Mouse (Mus musculus): ENCODE data around the gene Lig1. TPM values are rescaled to one million over a fixed set of nuclear protein-coding genes. Genes with fewer than 3 reads are reported as not detected.

Lig1 gene
- total and polyA plus RNA-seq, 3 experiments, result 42.0 to 163 (median 82.4) TPM

GRCm38 (mm10) chr7:13295256-13295655 lies 18.2 kb downstream of the Lig1 start:
- Histone ChIP-seq H3K27me3 (replicated peaks) (no peaks in the 10 kb centered on the region), H3K4me2 (ENCODE audit: insufficient read depth, low read depth, poor library complexity, severe bottlenecking) (no peak overlapping the region), H3K27ac (ENCODE audit: insufficient read depth, low read depth) (no peak overlapping the region), H3K36me3 (replicated peaks in 1 of 2; ENCODE audit: control insufficient read depth in 1 of 2, insufficient read depth in 1 of 2, low read length in 1 of 2) (peaks cover 90 to 98% of the 10 kb centered on the region in 2 experiments), H3K9ac (ENCODE audit: insufficient read depth, low read depth) (no peak overlapping the region), H3K4me1 (ENCODE audit: control insufficient read depth in 1 of 2, insufficient read depth in 2 of 2) (no peaks in the 10 kb centered on the region), H3K79me2 (replicated peaks; ENCODE audit: control insufficient read depth, extremely low read depth, insufficient read depth, poor library complexity, severe bottlenecking) (no peaks in the 10 kb centered on the region), H3K9me3 (replicated peaks; ENCODE audit: low read length) (no peaks in the 10 kb centered on the region), H3K4me3 (replicated peaks in 1 of 3; ENCODE audit: low read depth in 2 of 3, low read length in 2 of 3, poor library complexity in 1 of 3) (no peak overlapping the region)
- DNase-seq (ENCODE audit: extremely low read depth), result no peak
- in situ Hi-C loops (cut with MboI; ENCODE audit: low pct_ligation_motif_present, low pct_unique_long_range_greater_than_20kb, low sequenced_read_pairs), result loop anchor here (25.0 kb wide), 1 partner anchor 233 kb away; the partner anchor contains the start of gene Mzf1
- dilution Hi-C loops (cut with MboI; ENCODE audit: extremely low pct_ligation_motif_present, extremely low pct_unique_long_range_greater_than_20kb, low sequenced_read_pairs), result no loop called here
- TF ChIP-seq MXI1 (IDR thresholded peaks at IDR 0.05; ENCODE audit: low read depth, low read length) (no peak), ZMIZ1 (IDR thresholded peaks at IDR 0.05; ENCODE audit: low read depth, low read length) (no peak), PAX5 (IDR thresholded peaks at IDR 0.05; ENCODE audit: low read length) (no peak), ZNF384 (IDR thresholded peaks at IDR 0.05; ENCODE audit: low read depth, low read length) (no peak), RAD21 (IDR thresholded peaks at IDR 0.05; ENCODE audit: low read depth, low read length) (no peak), JUN (IDR thresholded peaks at IDR 0.05; ENCODE audit: insufficient read depth, low read depth, low read length) (no peak), KAT2A (IDR thresholded peaks at IDR 0.05; ENCODE audit: insufficient replicate concordance, low read length) (no peak), EP300 (IDR thresholded peaks at IDR 0.05; ENCODE audit: low read length) (no peak)

GRCm38 (mm10) chr7:13297636-13298035 lies 20.6 kb downstream of the Lig1 start:
- Histone ChIP-seq H3K27ac (ENCODE audit: insufficient read depth, low read depth) (no peak overlapping the region), H3K79me2 (replicated peaks; ENCODE audit: control insufficient read depth, extremely low read depth, insufficient read depth, poor library complexity, severe bottlenecking) (no peaks in the 10 kb centered on the region), H3K9me3 (replicated peaks; ENCODE audit: low read length) (no peaks in the 10 kb centered on the region), H3K4me3 (replicated peaks in 1 of 3; ENCODE audit: low read depth in 2 of 3, low read length in 2 of 3, poor library complexity in 1 of 3) (no peak overlapping the region), H3K9ac (ENCODE audit: insufficient read depth, low read depth) (no peak overlapping the region), H3K4me2 (ENCODE audit: insufficient read depth, low read depth, poor library complexity, severe bottlenecking) (no peak overlapping the region), H3K27me3 (replicated peaks) (no peaks in the 10 kb centered on the region), H3K36me3 (replicated peaks in 1 of 2; ENCODE audit: control insufficient read depth in 1 of 2, insufficient read depth in 1 of 2, low read length in 1 of 2) (peaks cover 90 to 98% of the 10 kb centered on the region in 2 experiments), H3K4me1 (ENCODE audit: control insufficient read depth in 1 of 2, insufficient read depth in 2 of 2) (peaks cover 0 to 9% of the 10 kb centered on the region in 2 experiments; a peak in 2 of 4 replicates)
- dilution Hi-C loops (cut with MboI; ENCODE audit: extremely low pct_ligation_motif_present, extremely low pct_unique_long_range_greater_than_20kb, low sequenced_read_pairs), result no loop called here
- DNase-seq (ENCODE audit: extremely low read depth), result no peak
- TF ChIP-seq MAZ (IDR thresholded peaks at IDR 0.05; ENCODE audit: low read depth, low read length), result no peak
- TF ChIP-seq SIN3A (IDR thresholded peaks at IDR 0.05; ENCODE audit: low read length), result no peak
- no peak for TF ChIP-seq POLR2AphosphoS2 (IDR thresholded peaks at IDR 0.05; ENCODE audit: low read depth, low read length)
- no peak for TF ChIP-seq MAFK (IDR thresholded peaks at IDR 0.05; ENCODE audit: insufficient replicate concordance, low read length)
- TF ChIP-seq TCF12 (IDR thresholded peaks at IDR 0.05; ENCODE audit: low read depth, low read length), result no peak
- TF ChIP-seq NELFE (IDR thresholded peaks at IDR 0.05; ENCODE audit: low read depth, low read length), result no peak
- no peak for TF ChIP-seq MEF2A (IDR thresholded peaks at IDR 0.05; ENCODE audit: borderline replicate concordance, low read depth, low read length)
- no peak for TF ChIP-seq IRF4 (IDR thresholded peaks at IDR 0.05; ENCODE audit: low read depth, low read length)
- TF ChIP-seq NRF1 (IDR thresholded peaks at IDR 0.05; ENCODE audit: low read depth, low read length), result no peak
- in situ Hi-C loops (cut with MboI; ENCODE audit: low pct_ligation_motif_present, low pct_unique_long_range_greater_than_20kb, low sequenced_read_pairs), result loop anchor here (25.0 kb wide), 1 partner anchor 235 kb away; the partner anchor contains the start of gene Mzf1
